Mouse (Mus musculus): ENCODE results near the gene Sh3rf3.

The Sh3rf3 gene

DNA sequence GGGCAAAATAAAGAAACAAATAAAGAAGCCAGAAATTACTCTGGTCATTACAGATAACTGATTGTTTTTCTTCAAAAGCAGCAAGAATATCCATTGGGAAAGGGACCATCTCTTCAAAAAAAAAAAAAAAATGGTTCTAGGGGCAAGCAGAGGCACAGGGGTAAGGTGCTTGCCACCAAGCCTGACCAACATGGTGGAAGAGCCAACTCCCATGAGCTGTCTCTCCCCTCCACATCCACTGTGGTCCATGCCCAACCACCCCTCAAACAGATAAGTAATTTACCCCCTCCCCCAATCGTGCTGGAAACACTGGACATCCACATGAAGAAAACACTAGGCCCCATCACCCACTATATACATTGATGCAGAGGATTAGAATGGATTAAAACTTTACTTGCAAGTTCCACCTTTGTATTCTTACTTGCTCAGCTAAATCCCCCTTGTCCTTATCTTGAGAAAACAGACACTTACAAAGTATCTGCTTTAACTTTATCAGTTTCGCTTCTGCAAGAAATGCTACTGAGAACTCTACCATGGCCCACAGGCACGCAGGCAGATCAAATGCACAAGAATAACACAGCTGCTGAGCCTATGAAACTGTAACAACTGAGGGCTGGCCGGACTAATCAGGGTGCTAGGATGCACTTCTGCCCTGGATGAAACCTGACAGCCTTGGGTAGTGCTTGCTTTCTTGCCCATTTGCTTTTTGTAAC is 349.2 kb downstream of the Sh3rf3 start:
- no peak for DNase-seq (ENCODE audit: low read depth, low spot score)

DNA sequence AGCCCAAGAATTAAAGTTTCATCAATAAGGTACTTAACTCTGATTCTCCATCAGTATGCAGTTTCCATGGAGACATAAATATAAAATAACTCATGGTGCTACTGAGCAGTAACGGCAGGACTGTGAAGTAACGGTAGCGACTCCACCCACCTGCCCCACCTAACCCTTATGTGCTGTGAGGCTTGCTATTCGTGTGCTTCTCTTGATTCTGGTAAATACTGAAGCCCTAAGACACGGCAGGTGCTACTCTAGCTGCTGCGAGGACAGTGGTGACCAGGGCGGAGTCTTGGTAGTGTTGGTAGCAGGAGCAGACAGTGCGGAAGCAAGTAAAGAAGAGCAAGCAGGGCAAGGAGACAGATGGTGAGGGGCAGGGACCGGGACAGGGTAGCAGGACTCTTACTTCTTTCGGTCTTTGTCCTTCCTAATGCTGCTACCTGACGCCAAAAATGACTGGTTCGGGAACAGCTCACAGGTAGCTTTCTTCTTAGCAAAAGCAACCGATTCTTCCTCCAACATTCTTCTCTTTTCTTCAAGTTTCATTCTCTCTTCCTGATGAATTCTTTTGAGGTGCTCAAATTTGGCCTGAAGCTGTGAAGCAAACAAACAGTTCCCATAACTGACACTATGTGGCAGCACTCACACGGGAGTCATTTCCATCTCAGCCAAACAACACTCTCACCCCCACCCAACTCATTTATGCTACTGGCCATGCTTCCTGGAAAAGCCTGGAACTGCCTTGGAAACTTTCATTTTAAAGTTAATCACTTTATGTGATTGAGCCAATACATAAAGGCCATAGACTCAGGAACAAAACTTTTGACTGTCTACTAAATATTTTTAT is 353.2 kb downstream of the Sh3rf3 start:
- no peak for DNase-seq (ENCODE audit: low read depth, low spot score)

DNA sequence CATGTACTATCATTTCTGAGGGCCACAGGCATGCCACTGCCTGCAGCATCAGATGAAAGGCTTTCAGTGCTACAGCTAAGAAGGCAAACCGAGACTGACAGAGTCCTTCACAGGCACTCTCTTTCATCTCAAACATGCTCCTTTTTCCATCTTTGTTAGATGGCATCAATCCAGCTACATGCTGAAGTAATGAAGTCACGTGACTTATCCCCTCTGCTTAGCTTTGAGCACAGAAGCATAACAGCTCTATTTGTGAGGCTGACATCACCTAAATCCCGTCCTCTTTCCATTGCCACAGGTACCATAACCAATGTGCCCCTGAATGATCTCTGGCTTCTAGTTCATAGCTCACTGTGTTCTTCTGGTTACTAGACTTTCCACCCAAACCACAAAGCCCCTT is 357.9 kb downstream of the Sh3rf3 start:
- DNase-seq (ENCODE audit: low read depth, low spot score), result no peak

DNA sequence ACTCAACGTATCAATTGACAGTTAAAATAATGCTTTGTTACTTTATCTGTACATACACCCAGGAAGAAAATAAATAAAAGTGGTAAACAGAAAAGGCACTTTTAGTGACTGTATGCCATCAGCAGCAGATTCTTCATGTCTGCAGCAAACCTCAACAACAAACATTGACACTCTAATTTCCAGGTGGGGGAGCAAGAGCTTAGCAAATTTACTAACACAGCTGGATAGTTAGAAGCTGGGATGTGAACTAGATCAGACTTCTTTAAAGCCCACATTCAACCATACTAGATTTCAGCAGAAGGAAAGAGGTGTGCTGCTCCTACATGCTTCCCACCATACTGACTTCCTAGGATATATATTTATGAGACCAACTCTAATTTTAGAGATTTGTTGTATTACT is 359.4 kb downstream of the Sh3rf3 start:
- no peak for DNase-seq (ENCODE audit: low read depth, low spot score)

DNA sequence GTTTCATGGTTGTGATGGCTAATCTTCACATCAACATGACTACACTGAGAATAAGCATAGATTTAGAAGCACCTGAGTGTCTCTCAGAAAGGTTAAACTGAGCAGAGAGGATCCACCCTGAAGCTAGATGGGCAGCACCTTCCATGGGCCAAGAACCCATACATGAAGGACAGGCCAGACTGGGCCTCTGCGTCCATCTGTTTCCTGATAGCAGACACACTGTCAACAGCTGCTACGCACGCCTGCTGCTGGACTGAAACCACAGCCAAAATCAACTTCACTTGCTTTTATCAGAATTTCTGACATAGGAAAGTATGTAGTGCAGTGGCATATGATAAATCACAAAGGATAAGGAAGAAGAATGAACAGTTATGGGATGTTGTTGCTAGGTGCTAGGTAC is 366.5 kb downstream of the Sh3rf3 start:
- no peak for DNase-seq (ENCODE audit: low read depth, low spot score)

DNA sequence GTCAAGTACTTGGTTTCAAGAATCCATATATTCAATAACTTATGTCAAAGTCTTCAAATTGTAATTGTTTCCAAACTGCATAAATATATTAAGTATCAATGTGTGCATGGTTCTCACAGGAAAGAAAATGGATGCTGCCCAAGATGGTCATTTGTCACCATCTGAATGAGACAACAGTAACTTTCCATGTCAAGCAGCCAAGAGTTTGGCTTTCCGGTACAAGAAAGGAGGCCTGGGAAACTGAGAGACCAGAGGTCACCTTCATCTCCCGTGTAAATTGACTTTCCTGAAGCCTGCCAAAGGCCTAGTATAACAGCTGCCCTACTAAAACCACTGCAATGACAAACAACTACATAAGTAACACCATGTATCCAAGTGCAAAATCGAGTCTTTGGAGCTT is 369.1 kb downstream of the Sh3rf3 start:
- DNase-seq (ENCODE audit: low read depth, low spot score), result no peak

All from WW6 (cell line).